Mouse (Mus musculus) ES-E14 (cell line): ENCODE results near the gene Plxdc1.
A peak's percentile ranks its signal among the peaks of the same experiment; 100 is the strongest.

Experiments used
- CHD2 ChIP-seq: IDR thresholded peaks from 2 replicates; pipeline ENCODE4 v1.6.1; 2014; ENCODE audit warnings: mild to moderate bottlenecking, low read depth, low read length, inconsistent platforms
- HCFC1 ChIP-seq: IDR thresholded peaks from 2 replicates; pipeline ENCODE4 v1.6.1; 2012; ENCODE audit warnings: low read length, inconsistent platforms, borderline replicate concordance; ENCODE audit not compliant: insufficient read depth
- MAFK ChIP-seq: IDR thresholded peaks from 2 replicates; pipeline ENCODE4 v1.6.1; 2014; ENCODE audit warnings: mild to moderate bottlenecking, low read depth, low read length, inconsistent platforms; ENCODE audit not compliant: insufficient read depth
- ZC3H11A ChIP-seq: IDR thresholded peaks from 2 replicates; pipeline ENCODE4 v1.6.1; 2012; ENCODE audit warnings: low read depth, mild to moderate bottlenecking, inconsistent platforms, low read length, borderline replicate concordance
- ZNF384 ChIP-seq: IDR thresholded peaks from 2 replicates; pipeline ENCODE4 v1.6.1; 2012; ENCODE audit warnings: low read depth, low read length, inconsistent platforms

GRCm38 (mm10) chr11:97936758-97937157 lies 49.5 kb downstream of the Plxdc1 start:
- TF ChIP-seq ZNF384 (0 out of 2 replicates have a peak, but pooled peaks have one; percentile 35), ZC3H11A (peak; percentile 63; the same call in 1 of the 2 replicates), CHD2 (no peak), HCFC1 (no peak), MAFK (peak; percentile 24; the same call in 1 of the 2 replicates)
